Mouse (Mus musculus) MEL (cell line): Measurements from ENCODE around the gene Gsto2. TPM values are rescaled to one million over a fixed set of nuclear protein-coding genes. Genes with fewer than 3 reads are reported as not detected.

Experiments
- DNase-seq: peaks from one replicate; pipeline ENCODE4 v3.0.0; 2011; ENCODE audit warnings: low read depth, low spot score
- H3K27ac ChIP-seq: 2 replicates; pipeline ENCODE4 v1.5.1; 2012; ENCODE audit warnings: low read depth, mild to moderate bottlenecking, control low read depth, low read length, moderate library complexity; ENCODE audit not compliant: control insufficient read depth
- H3K27me3 ChIP-seq, 2 experiments: fragments of 150-350 bp in 1 of 2; sonication (generic) in 1 of 2; 2 replicates each; pipeline ENCODE4 v1.6.1; 2012; ENCODE audit warnings: low read length in 2 of 2, mild to moderate bottlenecking in 2 of 2, improper control_type of control experiment in 1 of 2, moderate library complexity in 1 of 2; ENCODE audit not compliant: insufficient read depth in 2 of 2, control insufficient read depth in 1 of 2
- H3K36me3 ChIP-seq, 2 experiments: 2 replicates each; pipeline ENCODE4 v1.6.1; 2012 to 2014; ENCODE audit warnings: low read length in 2 of 2, improper control_type of control experiment in 1 of 2, inconsistent platforms in 1 of 2, mild to moderate bottlenecking in 1 of 2; ENCODE audit not compliant: insufficient read depth in 2 of 2, control insufficient read depth in 1 of 2
- H3K4me1 ChIP-seq, 2 experiments: fragments of 150-350 bp in 1 of 2; sonication (generic) in 1 of 2; 2 replicates each; pipeline ENCODE4 v1.6.1; 2012; ENCODE audit warnings: low read length in 2 of 2, improper control_type of control experiment in 1 of 2, mild to moderate bottlenecking in 1 of 2; ENCODE audit not compliant: insufficient read depth in 2 of 2, control insufficient read depth in 1 of 2
- H3K4me3 ChIP-seq, 2 experiments: fragments of 150-350 bp in 1 of 2; sonication (generic) in 1 of 2; 2 replicates each; pipeline ENCODE4 v1.5.1; 2012; ENCODE audit warnings: low read depth in 2 of 2, low read length in 2 of 2, mild to moderate bottlenecking in 2 of 2, moderate library complexity in 2 of 2, control low read depth in 1 of 2, improper control_type of control experiment in 1 of 2; ENCODE audit not compliant: control insufficient read depth in 1 of 2, insufficient read depth in 1 of 2
- H3K79me2 ChIP-seq: 2 replicates; pipeline ENCODE4 v1.6.1; 2012; ENCODE audit warnings: mild to moderate bottlenecking, low read length, moderate library complexity; ENCODE audit not compliant: control insufficient read depth, poor library complexity, insufficient read depth
- H3K9ac ChIP-seq: 2 replicates; pipeline ENCODE4 v1.6.1; 2012; ENCODE audit warnings: low read depth, mild to moderate bottlenecking, control low read depth, low read length, moderate library complexity; ENCODE audit not compliant: control insufficient read depth, poor library complexity, severe bottlenecking
- H3K9me3 ChIP-seq: fragments of 150-350 bp; sonication (generic); replicated peaks from 2 replicates; pipeline ENCODE4 v1.6.1; 2012; ENCODE audit warnings: mild to moderate bottlenecking, low read length, improper control_type of control experiment, moderate library complexity; ENCODE audit not compliant: insufficient read depth
- ELF1 ChIP-seq: IDR thresholded peaks from 2 replicates; pipeline ENCODE4 v1.6.1; 2014; ENCODE audit warnings: low read depth, mild to moderate bottlenecking, inconsistent platforms, low read length, improper control_type of control experiment, moderate library complexity
- ETS1 ChIP-seq: IDR thresholded peaks from 2 replicates; pipeline ENCODE4 v1.6.1; 2012; ENCODE audit warnings: low read depth, mild to moderate bottlenecking, inconsistent platforms, low read length, improper control_type of control experiment, moderate library complexity
- GABPA ChIP-seq: IDR thresholded peaks from 2 replicates; pipeline ENCODE4 v1.6.1; 2012; ENCODE audit warnings: low read depth, mild to moderate bottlenecking, inconsistent platforms, low read length, improper control_type of control experiment, moderate library complexity
- GATA1 ChIP-seq: IDR thresholded peaks from 2 replicates; pipeline ENCODE4 v1.6.1; 2011; ENCODE audit warnings: low read depth, low read length, improper control_type of control experiment
- HCFC1 ChIP-seq: IDR thresholded peaks from 2 replicates; pipeline ENCODE4 v1.6.1; 2012; ENCODE audit warnings: low read depth, mild to moderate bottlenecking, inconsistent platforms, low read length, improper control_type of control experiment, moderate library complexity
- JUND ChIP-seq: IDR thresholded peaks from 2 replicates; pipeline ENCODE4 v1.6.1; 2011; ENCODE audit warnings: low read depth, mild to moderate bottlenecking, improper control_type of control experiment, low read length
- KAT2A ChIP-seq: conservative IDR thresholded peaks from 2 replicates; pipeline ENCODE4 v1.6.1; 2012; ENCODE audit warnings: low read depth, low read length, improper control_type of control experiment, inconsistent platforms
- MAFK ChIP-seq: IDR thresholded peaks from 2 replicates; pipeline ENCODE4 v1.6.1; 2011; ENCODE audit warnings: low read depth, mild to moderate bottlenecking, low read length, improper control_type of control experiment, borderline replicate concordance
- MAX ChIP-seq: IDR thresholded peaks from 2 replicates; pipeline ENCODE4 v1.6.1; 2011; ENCODE audit warnings: low read length, improper control_type of control experiment
- MAZ ChIP-seq: IDR thresholded peaks from 2 replicates; pipeline ENCODE4 v1.6.1; 2012; ENCODE audit warnings: low read depth, mild to moderate bottlenecking, inconsistent platforms, low read length, improper control_type of control experiment
- MEF2A ChIP-seq: IDR thresholded peaks from 2 replicates; pipeline ENCODE4 v1.6.1; 2014; ENCODE audit warnings: low read depth, mild to moderate bottlenecking, inconsistent platforms, low read length, improper control_type of control experiment; ENCODE audit not compliant: poor library complexity, insufficient replicate concordance, severe bottlenecking; ENCODE audit errors: extremely low read depth
- MYB ChIP-seq: IDR thresholded peaks from 2 replicates; pipeline ENCODE4 v1.6.1; 2011; ENCODE audit warnings: mild to moderate bottlenecking, low read depth, low read length, improper control_type of control experiment
- NELFE ChIP-seq: IDR thresholded peaks from 2 replicates; pipeline ENCODE4 v1.6.1; 2011; ENCODE audit warnings: low read depth, low read length, improper control_type of control experiment
- POLR2A ChIP-seq, 2 experiments: IDR thresholded peaks; 2 replicates each; pipeline ENCODE4 v1.6.1; 2011 to 2012; ENCODE audit warnings: low read length in 2 of 2, mild to moderate bottlenecking in 2 of 2, control low read depth in 1 of 2, improper control_type of control experiment in 1 of 2, low read depth in 1 of 2, moderate library complexity in 1 of 2; ENCODE audit not compliant: control insufficient read depth in 1 of 2, insufficient read depth in 1 of 2, poor library complexity in 1 of 2
- SMC3 ChIP-seq: IDR thresholded peaks from 2 replicates; pipeline ENCODE4 v1.6.1; 2011; ENCODE audit warnings: low read depth, low read length, improper control_type of control experiment
- TAL1 ChIP-seq: IDR thresholded peaks from 2 replicates; pipeline ENCODE4 v1.6.1; 2012; ENCODE audit warnings: mild to moderate bottlenecking, inconsistent platforms, low read length, moderate library complexity, mixed read lengths
- TBP ChIP-seq: IDR thresholded peaks from 2 replicates; pipeline ENCODE4 v1.8.0; 2011; ENCODE audit warnings: low read depth, low read length, improper control_type of control experiment
- UBTF ChIP-seq: IDR thresholded peaks from 2 replicates; pipeline ENCODE4 v1.6.1; 2012; ENCODE audit warnings: low read depth, mild to moderate bottlenecking, inconsistent platforms, low read length, improper control_type of control experiment, moderate library complexity, borderline replicate concordance; ENCODE audit not compliant: insufficient read depth
- ZC3H11A ChIP-seq: IDR thresholded peaks from 2 replicates; pipeline ENCODE4 v1.6.1; 2012; ENCODE audit warnings: low read depth, mild to moderate bottlenecking, inconsistent platforms, low read length, improper control_type of control experiment
- ZKSCAN1 ChIP-seq: IDR thresholded peaks from 2 replicates; pipeline ENCODE4 v1.6.1; 2012; ENCODE audit warnings: low read depth, mild to moderate bottlenecking, inconsistent platforms, low read length, improper control_type of control experiment, moderate library complexity
- ZMIZ1 ChIP-seq: IDR thresholded peaks from 2 replicates; pipeline ENCODE4 v1.6.1; 2012; ENCODE audit warnings: low read depth, mild to moderate bottlenecking, inconsistent platforms, low read length, improper control_type of control experiment, moderate library complexity
- ZNF384 ChIP-seq: IDR thresholded peaks from 2 replicates; pipeline ENCODE4 v1.6.1; 2012; ENCODE audit warnings: low read depth, mild to moderate bottlenecking, inconsistent platforms, low read length, improper control_type of control experiment
- polyA plus RNA-seq, 2 experiments: library from polyadenylated mRNA; stranded (reverse) in 1 of 2; unstranded in 1 of 2; fragments of >175 nt in 1 of 2; fragments of >200 nt in 1 of 2; gene quantifications; 2 replicates each; pipeline versions ENCODE4 v1.2.1 to v1.2.4; 2012; ENCODE audit warnings: low replicate concordance in 2 of 2, low read depth in 1 of 2; ENCODE audit not compliant: insufficient read length in 2 of 2, insufficient read depth in 1 of 2, missing spikeins in 1 of 2
- total RNA-seq: library from RNA; depleted of rRNA; stranded (reverse); fragments of 300-350 nt; gene quantifications from 2 replicates; pipeline ENCODE4 v1.2.3, GENCODE M21; 2012

The Gsto2 gene
- total and polyA plus RNA-seq, 3 experiments = 0.14 TPM; not detected in 2

- no peak for DNase-seq
- no peaks in the 10 kb centered on the region for H3K9me3 ChIP-seq
- H3K9ac ChIP-seq = no peak overlapping the region
- H3K36me3 ChIP-seq = no peaks in the 10 kb centered on the region
- no peak for TF ChIP-seq ZNF384
- no peak for TF ChIP-seq SMC3
- TF ChIP-seq GATA1 = no peak
- no peak for TF ChIP-seq ETS1
- TF ChIP-seq TAL1 = no peak
- TF ChIP-seq ZKSCAN1 = no peak
- TF ChIP-seq ELF1 = no peak
- no peak for TF ChIP-seq HCFC1
- no peak for TF ChIP-seq UBTF
- no peak for TF ChIP-seq ZMIZ1
- TF ChIP-seq ZC3H11A = no peak
- no peak for TF ChIP-seq GABPA
- TF ChIP-seq MAX = no peak
- no peak for TF ChIP-seq NELFE
- TF ChIP-seq KAT2A = no peak
- no peaks in the 10 kb centered on the region for H3K4me1 ChIP-seq
- no peaks in the 10 kb centered on the region for H3K27me3 ChIP-seq
- H3K4me3 ChIP-seq = no peak overlapping the region
- no peaks in the 10 kb centered on the region for H3K79me2 ChIP-seq
- H3K27ac ChIP-seq = no peak overlapping the region
Measured at GRCm38 (mm10) chr19:47890489-47891130, 25.3 kb downstream of the Gsto2 start.

- Histone ChIP-seq H3K27ac (no peak overlapping the region), H3K27me3 (no peaks in the 10 kb centered on the region), H3K79me2 (peaks cover 3% of the 10 kb centered on the region; the same call in 1 of the 2 replicates), H3K36me3 (no peaks in the 10 kb centered on the region), H3K4me3 (no peak overlapping the region), H3K9ac (no peak overlapping the region), H3K9me3 (no peaks in the 10 kb centered on the region), H3K4me1 (no peaks in the 10 kb centered on the region)
- DNase-seq = no peak
- TF ChIP-seq NELFE = no peak
- TF ChIP-seq ZNF384 = no peak
- TF ChIP-seq UBTF = no peak
- no peak for TF ChIP-seq JUND
- TF ChIP-seq SMC3 = no peak
- no peak for TF ChIP-seq ZC3H11A
- TF ChIP-seq MAFK = no peak
- no peak for TF ChIP-seq TBP
- TF ChIP-seq HCFC1 = no peak
- TF ChIP-seq POLR2A (IDR thresholded peaks at IDR 0.05; ENCODE audit: control insufficient read depth in 1 of 2, insufficient read depth in 1 of 2, low read depth in 1 of 2, low read length in 2 of 2, poor library complexity in 1 of 2) = no peak
- no peak for TF ChIP-seq MAZ
- TF ChIP-seq MEF2A = no peak
- no peak for TF ChIP-seq ETS1
- no peak for TF ChIP-seq MYB
Measured at GRCm38 (mm10) chr19:47891562-47892312, 26.4 kb downstream of the Gsto2 start.
